Mouse (Mus musculus) E14TG2a.4 (cell line): ENCODE measurements around the gene Plrg1.

Source experiments
- CTCF ChIP-seq: conservative IDR thresholded peaks from 2 replicates; pipeline ENCODE4 v1.5.1; 2014; ENCODE audit warnings: low read length
- POU5F1 ChIP-seq: IDR thresholded peaks from 2 replicates; pipeline ENCODE4 v1.6.1; 2014; ENCODE audit warnings: low read length, borderline replicate concordance

DNA sequence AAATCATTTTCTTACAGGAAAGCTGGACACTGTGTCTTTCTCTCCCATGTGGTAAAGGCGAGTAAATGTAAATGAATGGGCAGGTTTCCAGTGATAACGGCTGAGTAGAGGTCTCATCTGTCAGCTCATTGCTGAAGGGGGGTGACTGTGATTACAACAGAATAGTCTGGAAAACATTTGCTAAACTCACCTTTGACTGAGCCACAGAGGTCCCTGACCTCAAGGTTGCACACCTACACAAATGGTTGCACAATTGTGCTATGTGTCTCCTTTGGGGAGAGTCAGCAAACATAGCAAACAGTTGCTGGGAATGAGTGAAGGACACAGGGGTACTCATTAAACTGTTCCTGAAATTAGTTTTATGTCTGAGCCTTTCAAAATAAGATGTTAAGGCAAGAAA, 16.5 kb upstream of the Plrg1 start:
- no peak for TF ChIP-seq CTCF
- TF ChIP-seq POU5F1: no peak
